Mouse (Mus musculus) left cerebral cortex, adult 11 months (tissue): ENCODE measurements around the gene Opa3.
A peak's percentile ranks its signal among the peaks of the same experiment; 100 is the strongest.

Experiments
- DNase-seq: peaks from one replicate; pipeline ENCODE4 v3.0.0; 2022; ENCODE audit warnings: low spot score

Gene Opa3

GRCm38 (mm10) chr7:19227883-19228792 is at the start of gene Opa3:
Gene Opa3 (plus strand): TSS chr7:19228334.
- DNase-seq, result peak; percentile 99

DNA sequence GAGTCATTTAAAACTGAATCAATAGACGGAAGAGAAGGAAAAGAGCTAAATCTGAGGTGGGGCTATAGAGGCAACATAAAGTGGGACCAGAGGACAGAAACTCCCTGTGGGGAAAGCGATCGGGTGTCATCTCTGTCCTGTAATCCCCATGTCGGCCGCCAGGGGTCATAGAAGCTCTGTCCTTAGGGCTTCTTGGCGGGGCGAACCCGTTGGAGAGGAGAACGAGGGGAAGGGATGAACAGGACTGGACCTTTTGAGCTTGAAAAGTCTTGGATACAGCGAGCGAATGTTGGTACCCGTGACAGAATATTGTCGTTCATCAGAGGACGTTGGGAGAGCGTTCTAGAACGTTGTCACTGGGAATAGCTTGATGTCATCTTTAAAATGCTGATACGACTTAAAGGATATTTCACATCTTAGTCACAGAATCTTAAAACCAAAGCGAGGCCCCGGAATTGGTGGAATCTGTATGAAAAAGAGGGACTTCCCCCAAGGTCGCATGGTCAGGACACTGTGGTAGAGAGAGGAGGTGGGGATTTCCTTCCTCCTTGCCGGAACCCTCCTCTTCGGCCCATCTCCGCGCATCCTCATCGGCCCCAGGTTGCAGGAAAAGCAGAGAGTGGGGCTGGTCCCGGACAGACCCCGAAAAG is 49.6 kb upstream of the Opa3 start:
- peak; percentile 75 for DNase-seq

DNA sequence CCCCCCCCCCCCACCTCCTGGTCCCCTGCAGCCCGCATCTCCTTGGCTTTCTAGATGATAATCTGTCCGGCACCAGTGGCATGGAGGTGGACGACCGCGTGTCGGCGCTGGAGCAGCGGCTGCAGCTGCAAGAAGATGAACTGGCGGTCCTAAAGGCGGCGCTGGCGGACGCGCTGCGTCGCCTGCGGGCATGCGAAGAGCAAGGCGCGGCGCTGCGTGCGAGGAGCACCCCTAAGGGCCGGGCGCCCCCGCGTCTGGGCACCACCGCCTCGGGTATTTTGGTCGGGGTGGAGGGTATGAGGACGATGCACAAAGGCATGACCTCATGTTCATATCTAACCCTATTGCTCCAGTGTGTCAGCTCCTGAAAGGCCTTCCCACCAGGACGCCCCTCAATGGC is 49.0 kb upstream of the Opa3 start:
- DNase-seq, result no peak

- no peak for DNase-seq
Measured at GRCm38 (mm10) chr7:19179936-19180335, 48.2 kb upstream of the Opa3 start.

- no peak for DNase-seq
Measured at GRCm38 (mm10) chr7:19180862-19181429, 47.2 kb upstream of the Opa3 start.

- no peak for DNase-seq
Measured at GRCm38 (mm10) chr7:19184250-19184649, 43.9 kb upstream of the Opa3 start.

DNA sequence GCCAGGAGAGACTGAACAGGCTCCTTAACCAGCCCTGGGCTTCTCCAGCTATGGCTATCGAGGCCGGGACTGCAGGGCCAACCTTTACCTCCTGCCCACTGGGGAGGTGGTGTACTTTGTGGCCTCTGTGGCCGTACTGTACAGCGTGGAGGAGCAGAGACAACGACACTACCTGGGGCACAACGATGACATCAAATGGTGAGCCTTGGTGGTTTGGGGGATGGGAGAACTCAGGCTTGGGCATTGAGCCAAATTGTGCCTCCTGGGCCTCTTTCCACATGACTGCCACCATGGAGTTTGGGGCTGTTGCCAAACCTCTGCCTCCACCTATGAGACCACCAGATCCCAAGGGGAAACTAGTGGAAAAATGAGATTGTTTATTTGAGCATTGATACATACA is 43.4 kb upstream of the Opa3 start:
- no peak for DNase-seq

DNA sequence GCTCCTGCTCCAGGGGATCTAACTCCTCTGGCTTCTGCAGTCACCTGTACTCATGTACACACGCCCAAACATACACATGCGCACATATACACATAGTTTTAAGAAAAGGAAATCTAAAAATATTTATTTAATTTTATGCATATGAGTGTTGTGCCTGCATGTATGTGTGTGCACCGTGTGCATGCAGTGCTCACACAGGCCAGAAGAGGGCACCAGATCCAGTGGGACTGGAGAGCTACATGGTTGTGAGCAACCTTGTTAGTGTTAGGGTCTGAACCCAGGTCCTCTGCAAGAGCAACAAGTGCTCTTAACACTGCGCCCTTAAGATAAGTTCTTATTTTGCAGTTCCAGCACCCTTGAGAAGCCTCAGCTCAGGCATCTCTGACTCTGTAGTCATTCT is 33.5 kb upstream of the Opa3 start:
- no peak for DNase-seq

GRCm38 (mm10) chr7:19196676-19197075 is 31.5 kb upstream of the Opa3 start:
- DNase-seq, result no peak

- DNase-seq, result no peak
Measured at GRCm38 (mm10) chr7:19197985-19198384, 30.1 kb upstream of the Opa3 start.

GRCm38 (mm10) chr7:19201660-19202059 is 26.5 kb upstream of the Opa3 start:
- DNase-seq, result no peak

DNA sequence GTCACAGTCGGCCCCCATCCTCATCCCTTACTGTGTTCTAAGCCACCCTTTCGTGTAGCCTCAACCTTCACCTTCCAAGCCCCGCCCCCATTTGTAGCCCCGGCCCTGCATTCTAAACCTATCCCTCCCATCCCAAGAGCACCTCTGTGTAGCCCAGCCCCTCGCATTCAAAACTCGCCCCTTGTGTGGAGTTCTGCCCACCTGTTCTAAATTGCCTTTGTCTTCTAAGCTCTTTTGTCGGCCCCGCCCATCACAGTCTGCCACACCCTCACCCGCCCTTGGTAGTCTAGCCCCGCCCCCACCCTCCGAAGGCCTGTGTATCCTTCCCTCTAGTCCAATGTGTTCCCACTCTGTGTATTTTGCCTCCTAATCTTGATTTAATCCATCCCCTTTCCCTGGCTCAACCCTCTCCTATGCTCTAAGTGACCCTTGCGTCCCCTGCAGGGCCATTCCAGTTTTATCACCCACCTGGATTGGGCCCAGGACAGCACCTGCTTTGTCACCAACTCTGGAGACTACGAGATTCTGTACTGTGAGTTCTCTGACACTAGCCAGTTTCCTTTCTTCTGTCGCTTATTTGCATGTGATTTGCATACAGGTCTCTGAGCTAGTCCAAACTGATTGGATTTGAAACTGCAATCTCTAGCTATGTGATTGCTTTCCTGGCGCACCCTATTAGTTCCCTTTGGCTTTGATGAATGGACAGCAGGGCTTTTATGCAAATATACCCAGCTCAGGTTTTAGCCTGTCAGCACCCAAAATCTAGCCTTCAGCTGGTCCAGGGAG is 25.9 kb upstream of the Opa3 start:
- DNase-seq, result no peak

- DNase-seq, result no peak
Measured at GRCm38 (mm10) chr7:19208201-19208910, 19.8 kb upstream of the Opa3 start.

DNA sequence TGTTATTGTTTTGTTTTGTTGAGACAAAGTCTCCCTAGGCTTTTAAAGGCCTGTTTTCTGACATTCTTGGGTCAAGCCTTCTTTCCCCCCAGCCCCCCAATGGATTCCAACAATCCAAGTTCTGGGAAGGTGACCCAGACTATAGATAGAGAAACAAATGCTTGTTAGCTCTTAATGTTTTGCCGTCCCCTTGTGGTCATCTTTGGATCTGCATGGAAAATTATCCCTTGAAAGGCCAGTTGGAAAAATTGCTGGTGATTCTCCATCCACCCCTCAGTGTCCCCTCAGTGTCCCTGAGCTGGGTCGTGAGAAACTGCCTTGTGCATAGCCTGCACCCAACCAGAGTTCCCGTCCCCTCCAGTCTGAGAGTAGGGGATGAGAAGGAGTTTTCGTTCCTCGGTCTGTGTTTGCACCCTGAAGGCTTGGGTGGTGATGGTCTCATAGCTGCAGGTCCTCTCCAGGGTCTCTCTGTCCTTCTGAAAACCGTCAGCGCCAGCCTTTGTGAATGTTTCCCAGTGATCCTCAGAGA is 19.1 kb upstream of the Opa3 start:
- DNase-seq, result no peak

GRCm38 (mm10) chr7:19209494-19209893 is 18.6 kb upstream of the Opa3 start:
- no peak for DNase-seq

DNA sequence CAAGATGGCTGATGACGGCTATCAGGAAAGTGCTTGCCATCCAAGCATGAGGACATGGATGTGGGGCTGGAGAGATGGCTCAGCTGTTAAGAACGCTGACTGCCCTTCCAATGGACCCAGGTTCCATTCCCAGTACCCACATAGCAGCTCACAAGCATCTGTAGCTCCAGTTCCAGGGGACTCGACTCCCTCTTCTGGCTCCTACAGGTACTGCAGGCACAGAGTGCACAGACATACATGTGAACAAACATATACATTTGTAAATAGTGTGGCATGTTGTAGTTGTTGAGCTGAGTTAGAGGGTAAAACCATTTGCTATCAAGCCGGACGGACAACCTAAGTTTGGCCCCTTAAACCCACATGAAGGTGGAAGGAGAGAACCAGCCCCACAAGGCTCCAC is 18.1 kb upstream of the Opa3 start:
- DNase-seq, result no peak

DNA sequence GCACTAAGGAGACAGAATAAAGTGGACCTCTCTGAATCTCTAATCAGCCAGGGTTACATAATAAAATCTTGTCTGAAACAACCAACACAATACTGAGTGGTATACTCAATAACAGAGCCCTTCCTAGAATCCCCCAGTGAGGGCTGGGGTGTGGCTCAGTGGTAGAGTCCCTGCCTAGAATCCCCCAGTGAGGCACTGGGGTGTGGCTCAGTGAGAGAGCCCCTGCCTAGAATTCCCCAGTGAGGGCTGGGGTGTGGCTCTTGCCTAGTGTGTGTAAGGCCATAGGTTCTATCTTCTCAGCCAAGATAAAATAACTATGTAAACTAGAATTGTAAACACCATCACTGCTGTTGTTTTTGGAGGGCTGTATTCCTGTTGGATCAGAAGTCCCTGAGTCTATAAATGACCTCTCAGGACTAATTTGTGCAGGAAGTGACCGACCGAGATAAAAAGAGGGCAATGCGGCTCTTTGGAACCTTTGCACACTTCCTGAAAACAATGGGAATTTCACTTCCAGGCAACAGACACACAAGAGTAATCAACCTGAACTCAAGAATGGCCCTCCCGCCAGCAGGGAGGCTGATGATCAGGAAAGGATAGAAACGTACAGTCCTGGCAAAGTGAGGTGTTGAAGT is 17.0 kb upstream of the Opa3 start:
- DNase-seq, result no peak

- DNase-seq, result no peak
Measured at GRCm38 (mm10) chr7:19211996-19212755, 16.0 kb upstream of the Opa3 start, which contains the start of gene Gpr4. Gene Gpr4 (plus strand): TSS chr7:19212538.

- no peak for DNase-seq
Measured at GRCm38 (mm10) chr7:19213385-19213784, 14.7 kb upstream of the Opa3 start.

DNA sequence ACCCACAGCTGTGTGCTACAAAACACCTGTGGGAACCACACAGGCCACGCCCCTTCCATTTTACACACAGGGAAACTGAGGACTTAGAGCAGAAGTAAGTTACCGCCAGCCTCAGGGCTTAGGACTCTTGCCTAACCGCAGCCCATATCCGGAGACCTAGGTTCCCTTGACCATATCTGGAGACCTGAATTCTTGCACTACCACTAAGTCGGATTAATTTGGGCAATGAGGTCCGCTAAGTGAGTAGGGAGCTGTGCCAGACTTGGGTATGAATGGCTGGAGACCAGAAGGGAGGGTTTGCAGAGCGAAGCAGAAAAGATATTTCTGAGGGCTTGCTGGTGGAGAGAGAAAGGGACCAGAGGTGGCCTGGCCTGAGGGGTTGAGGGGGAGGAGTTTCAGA is 13.8 kb upstream of the Opa3 start:
- no peak for DNase-seq
